Mouse (Mus musculus) CD4-positive, CD25-positive, alpha-beta regulatory T cell (primary cell): Measurements from ENCODE around the gene Satl1. TPM values are rescaled to one million over a fixed set of nuclear protein-coding genes. Genes with fewer than 3 reads are reported as not detected.

ENCODE experiments used
- polyA plus RNA-seq: library from polyadenylated mRNA; unstranded; fragments of 100-300 nt; shearing (Covaris generic); gene quantifications from one replicate; pipeline ENCODE4 v1.2.1, GENCODE M21; 2017

Satl1 gene
- not detected for polyA plus RNA-seq

DNA sequence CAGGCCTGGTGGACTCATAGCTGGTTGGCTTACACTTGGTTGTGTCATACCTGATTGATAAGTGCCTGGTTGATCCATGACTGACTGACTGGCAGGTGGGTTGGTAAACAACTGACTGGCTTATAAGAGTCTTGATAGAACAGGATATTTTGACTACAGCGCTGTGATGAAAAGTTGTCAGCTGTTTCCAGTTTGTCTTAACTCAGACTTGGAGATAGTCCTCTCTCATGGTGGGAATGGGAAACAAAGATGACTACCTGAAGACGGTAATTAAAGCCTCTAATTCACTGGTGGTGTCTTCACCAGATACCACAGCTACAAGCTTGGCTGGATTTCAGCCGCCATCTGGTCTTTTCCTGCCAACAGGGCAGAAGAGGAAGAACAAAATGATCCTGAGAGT lies at the start of gene Satl1:
TSS of gene Satl1 (minus strand) at position 101 of the 400 bp plus-strand sequence.

Other genes starting within 250 kb of the Satl1 start
- not detected for gene 4933403O08Rik, start 167.7 kb downstream of the Satl1 start, polyA plus RNA-seq
- gene Apool, start 95.4 kb downstream of the Satl1 start, polyA plus RNA-seq, result 33.2 TPM
- gene 2010106E10Rik, start 88.5 kb upstream of the Satl1 start, polyA plus RNA-seq, result not detected
- gene Zfp711, start 193.7 kb upstream of the Satl1 start, polyA plus RNA-seq, result not detected